Mouse (Mus musculus) spleen, adult 12 weeks (tissue): Measurements from ENCODE around the gene Sh3kbp1.

Experiments used
- DNase-seq: peaks from one replicate; pipeline ENCODE4 v3.0.0; 2022; ENCODE audit warnings: low spot score

The Sh3kbp1 gene

DNA sequence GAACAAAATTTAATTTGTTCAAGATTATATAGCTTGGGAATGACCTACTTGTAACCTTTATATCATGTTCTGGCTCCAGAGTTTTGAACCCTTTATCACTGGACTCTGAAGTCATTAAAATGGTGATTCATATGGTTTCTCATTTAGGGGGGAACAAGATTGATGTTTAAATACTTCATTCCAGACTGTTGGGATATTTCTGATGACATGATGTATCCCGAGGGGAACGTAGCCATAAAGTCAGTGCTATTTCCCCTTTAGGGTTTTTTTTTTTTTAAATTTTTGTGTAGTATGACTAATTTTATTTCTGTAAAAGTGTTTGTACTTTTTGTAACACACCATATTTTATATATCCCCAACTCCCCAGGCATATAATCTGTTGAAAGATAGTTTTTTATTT is 212.7 kb downstream of the Sh3kbp1 start:
- no peak for DNase-seq

DNA sequence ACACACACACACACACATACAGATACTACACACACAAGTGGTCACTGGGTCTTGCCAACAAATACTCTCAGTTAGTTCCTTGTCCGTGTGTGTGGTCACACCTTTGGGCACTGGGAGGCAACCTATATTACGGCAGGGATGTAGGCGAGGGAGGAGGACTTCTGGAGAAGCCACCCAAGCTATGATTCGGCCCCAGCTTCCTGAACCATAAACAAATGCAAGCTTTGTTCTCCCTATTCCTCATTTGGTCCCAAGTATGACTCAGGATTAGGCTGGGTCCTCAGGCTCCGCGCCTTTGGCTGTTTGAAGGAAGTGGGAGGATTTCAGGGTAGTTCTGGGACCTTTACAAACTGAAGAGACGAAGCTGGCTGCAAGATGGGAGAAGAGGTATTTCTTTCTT is 213.2 kb downstream of the Sh3kbp1 start:
- no peak for DNase-seq

DNA sequence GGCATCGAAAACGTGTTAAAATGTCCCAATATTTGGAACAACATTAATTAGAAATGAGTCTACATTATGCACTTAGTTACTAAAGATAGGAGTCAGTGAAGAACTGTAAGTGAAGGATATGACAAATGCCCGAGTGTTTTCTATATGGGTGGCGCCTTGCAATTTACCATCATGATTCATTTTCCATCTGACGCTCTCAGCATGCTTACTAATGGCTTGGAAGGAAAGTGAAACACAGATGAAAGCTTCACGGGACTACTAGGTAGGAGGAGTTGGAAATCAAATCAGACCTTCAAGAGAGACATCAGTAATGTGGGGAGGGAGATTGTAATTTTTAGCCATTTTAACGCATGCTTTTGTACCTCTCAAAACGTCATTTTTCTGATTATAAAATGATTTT is 223.7 kb downstream of the Sh3kbp1 start:
- no peak for DNase-seq

DNA sequence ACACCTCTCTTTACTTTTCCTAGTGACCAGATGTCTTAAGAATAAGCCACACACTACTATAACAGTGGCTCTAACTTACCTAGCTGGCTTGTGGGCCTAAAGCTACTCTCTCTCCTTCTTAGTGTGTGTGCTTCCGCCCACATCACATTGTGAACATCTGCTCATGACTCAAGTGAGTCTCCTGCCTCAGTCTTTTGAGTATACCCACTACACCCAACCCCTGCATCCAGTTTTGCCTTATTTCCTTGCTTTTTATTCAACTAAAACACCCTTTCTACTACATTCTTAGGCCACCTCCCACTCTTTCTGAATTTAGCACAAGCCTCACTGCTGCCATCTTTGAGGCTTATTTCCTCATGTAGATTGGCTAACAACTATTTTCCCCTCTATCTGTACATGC is 229.8 kb downstream of the Sh3kbp1 start:
- no peak for DNase-seq

DNA sequence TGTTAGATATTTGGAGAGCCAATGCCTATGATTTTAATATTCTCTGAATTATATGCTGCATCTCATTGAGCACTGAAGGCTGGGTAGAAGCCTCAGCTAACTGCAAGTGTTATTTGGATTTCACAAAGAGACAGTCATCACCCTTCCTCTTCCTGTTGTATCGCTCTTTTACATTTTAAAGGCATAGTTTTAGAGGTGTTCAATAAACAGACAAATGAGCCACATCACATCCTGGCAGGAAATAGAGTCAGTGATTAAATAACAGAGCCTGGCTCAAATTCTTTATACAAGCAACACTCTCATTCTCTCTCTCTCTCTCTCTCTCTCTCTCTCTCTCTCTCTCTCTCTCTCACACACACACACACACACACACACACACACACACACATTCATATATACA is 231.1 kb downstream of the Sh3kbp1 start:
- no peak for DNase-seq

DNA sequence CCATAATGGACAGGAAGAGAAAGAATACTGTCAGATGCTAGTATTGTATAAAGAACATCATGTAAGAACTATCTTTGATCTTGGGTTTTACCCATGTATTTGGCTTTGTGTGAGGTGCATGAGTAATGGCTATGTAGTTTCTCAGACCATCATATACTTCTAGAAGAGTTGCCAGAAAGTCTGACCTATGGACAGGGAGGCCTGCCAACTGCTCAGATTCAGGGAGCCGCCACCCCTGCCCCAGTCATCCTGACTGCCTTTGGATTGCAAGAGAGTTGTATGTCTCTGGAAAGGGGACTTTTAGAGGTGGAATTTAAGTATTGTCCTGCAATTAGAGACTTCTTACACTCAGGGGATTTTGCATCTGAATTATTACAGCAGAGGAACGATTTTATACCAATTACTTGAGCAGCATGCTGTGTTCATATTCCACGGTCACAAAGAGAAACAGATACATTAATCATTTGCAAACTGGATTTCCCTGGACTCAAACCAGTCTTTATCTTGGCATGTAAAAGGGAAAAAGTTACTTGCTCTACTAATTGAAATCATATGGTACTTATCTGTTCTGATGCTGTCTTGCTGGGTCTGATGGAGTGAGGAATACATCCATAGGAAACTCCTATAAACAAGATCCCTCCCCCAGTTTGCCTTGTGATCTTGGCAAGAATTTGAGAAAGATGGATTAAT is 233.9 kb downstream of the Sh3kbp1 start:
- no peak for DNase-seq

DNA sequence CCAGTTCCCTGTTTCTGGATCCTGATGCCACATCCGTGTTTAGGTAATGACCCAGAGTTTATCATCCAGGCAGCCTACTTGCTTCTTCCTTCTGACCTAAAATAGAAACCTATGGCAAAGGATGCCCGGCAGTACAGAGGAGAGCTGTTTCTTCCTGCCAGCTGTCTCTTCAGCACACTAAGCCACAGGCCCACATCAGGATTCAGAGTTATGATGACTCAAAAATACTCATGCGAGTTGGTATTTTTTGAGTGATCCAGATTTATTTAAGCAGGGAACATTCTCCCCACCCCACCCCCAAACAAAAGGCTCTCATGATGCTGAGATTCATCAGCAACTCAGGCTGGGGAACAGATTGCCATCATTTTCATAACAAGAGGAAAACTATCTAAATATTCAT is 240.6 kb downstream of the Sh3kbp1 start:
- DNase-seq: no peak

DNA sequence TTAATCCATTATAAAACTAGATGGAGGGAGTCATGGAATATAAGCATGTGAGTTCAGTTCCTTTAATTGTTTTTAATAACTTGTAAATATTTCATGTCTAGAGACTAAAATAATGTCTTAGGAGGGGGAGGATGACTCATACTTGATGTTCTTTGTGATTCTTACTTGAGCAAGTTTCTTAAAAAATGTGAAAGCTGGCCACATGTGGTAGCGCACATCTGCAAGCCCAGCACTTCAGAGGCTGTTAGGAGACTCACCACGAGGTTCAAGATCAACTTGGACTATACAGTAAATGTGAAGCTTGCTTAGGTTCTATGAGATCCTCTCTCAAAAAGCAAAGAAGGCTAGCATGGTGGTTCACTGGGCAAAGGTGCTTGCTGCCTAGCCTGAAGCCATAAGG is 245.4 kb downstream of the Sh3kbp1 start:
- DNase-seq: no peak

DNA sequence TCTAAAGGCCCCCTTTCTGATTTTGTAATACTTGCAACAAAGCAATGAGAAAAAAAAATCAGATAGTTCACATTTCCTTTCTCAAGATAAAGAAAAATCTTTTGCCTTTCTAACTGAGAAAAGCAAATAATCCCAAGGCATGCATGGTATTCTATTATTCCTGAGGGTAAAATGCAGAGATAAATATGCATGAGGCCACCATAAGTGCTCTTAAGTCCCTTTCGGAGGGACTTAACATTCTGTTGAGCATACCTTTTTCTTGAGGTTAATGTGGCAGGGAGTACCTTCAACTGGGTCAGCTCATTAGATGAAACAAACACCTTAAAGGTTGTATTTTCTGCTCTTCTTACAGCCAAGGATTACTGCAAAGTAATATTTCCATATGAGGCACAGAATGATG is 250.7 kb downstream of the Sh3kbp1 start:
- DNase-seq: no peak

DNA sequence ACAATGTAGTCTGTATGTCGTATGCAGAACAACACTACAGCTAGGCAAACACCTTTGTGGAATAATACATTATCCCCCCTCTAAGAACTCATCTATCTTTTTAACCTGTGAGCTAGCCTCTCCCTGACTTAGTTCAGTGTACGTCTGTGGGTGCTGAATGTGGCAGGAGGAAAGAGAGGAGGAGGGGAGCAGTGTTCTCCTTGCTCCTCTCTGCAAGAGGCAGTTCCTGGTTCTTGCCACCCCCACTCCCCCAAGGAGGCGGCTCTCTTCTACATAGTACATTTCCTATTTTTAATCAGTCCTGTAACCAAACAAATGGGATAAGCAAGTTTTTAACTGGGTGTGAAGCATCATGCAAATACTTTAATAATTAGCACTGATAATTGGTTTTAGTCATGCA is 252.4 kb downstream of the Sh3kbp1 start:
- no peak for DNase-seq

DNA sequence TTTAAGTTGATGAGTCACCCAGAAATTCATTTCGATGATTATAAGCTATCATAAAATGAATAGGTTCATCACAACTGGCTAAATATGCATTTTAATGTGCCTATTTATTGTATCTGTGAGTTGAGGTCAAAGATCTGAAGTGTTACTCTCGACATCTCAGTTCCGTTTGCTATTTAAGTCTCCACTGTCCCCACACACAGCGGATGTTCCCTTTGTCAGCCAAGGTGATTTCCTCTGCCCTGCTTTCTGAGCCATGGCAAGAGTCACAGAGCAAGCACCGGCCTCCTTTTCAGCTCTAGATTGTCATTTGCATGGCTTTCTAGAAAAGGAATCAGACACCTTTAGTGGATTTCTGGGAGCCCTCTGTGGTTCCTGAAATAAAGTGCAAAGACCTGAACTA is 254.5 kb downstream of the Sh3kbp1 start:
- no peak for DNase-seq

DNA sequence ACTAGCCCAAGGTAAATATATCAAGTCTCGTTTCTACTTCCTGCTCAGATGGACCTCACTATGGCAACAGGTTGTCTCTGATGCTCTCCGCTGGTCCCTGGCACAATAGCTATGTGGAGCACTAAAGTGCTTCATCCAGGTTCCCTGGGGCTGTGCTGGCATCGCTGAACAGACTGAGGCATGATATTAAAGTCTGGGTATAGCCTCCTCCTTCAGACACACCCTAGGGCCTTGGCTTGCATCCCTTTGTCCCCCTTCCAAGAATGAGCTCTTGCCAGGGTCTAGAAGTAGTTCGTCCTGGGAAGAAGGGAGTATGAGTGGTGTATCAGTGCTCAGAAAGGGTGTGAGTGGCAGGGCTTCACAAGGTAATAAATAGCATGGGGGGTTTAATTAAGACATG is 269.5 kb downstream of the Sh3kbp1 start:
- no peak for DNase-seq

DNA sequence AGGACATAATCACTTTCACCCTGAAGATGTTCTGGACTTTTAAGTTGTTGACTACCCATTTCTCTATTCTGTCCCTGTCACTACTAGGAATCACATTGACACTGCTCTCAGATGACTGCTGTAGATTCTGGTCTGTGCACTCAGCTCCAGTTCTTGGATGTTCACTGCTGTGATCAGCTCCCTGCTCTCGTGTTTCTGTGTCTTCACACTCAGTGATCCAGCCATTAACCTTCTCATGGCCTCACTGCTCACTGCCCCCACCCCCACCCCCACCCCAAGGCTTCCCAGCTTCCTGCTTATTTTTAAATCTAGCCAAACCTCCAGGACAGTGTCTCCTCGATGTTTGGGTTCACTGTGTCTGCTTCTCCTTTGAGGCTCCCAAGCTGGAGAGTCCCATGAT is 271.0 kb downstream of the Sh3kbp1 start:
- DNase-seq: no peak

DNA sequence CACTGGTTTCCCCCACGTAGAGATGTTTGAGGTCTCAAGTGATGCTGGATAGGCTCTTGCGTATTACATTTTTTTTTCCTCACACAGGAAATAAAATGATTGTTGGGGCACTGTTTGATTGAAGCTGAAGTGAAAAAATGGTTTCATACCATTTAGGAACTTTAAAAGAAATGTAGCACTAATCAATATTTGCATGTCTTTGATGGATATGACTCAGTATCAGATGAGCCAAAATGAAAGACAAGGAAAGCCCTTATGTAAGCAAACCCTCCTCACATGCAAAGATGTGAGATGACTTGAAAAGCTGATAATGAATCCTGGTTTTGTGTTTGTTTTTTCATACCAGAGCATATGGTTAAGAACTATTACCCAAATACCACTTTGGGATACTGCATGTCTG is 272.0 kb downstream of the Sh3kbp1 start:
- DNase-seq: no peak

DNA sequence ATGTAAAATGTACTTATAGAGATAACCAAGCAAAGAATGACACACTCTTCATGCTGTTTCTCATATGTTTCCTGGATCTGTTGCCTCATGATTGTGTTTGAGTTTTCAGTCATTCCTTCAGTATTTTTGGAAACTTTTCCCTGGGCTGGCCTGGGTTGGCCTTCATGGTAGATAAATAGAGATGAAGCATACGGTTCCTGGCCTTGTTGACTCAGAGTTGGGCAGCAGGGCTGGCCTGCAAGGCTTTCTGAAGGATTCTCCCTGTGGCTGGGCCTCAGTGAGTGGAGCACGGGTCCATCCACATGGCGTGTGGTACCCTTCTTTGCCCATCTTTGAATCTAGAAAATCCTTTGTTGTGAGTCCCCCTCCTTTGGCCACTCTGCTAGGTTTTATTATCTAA is 276.3 kb downstream of the Sh3kbp1 start:
- DNase-seq: no peak

DNA sequence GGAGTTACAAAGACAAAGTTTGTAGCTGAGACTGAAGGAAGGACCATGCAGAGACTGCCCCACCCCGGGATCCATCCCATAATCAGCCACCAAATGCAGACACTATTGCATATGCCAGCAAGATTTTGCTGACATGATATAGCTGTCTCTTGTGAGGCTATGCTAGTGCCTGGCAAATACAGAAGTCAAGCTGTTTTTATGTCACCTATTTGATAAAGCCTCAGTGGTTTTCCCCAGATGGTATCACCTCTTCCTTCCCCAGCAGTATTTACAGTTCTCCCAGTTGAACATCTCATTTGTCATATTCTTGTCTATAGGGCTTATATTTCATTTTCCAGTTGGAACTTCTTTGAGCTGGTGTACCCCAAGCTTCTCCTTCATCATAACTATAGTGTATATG is 280.6 kb downstream of the Sh3kbp1 start:
- no peak for DNase-seq

DNA sequence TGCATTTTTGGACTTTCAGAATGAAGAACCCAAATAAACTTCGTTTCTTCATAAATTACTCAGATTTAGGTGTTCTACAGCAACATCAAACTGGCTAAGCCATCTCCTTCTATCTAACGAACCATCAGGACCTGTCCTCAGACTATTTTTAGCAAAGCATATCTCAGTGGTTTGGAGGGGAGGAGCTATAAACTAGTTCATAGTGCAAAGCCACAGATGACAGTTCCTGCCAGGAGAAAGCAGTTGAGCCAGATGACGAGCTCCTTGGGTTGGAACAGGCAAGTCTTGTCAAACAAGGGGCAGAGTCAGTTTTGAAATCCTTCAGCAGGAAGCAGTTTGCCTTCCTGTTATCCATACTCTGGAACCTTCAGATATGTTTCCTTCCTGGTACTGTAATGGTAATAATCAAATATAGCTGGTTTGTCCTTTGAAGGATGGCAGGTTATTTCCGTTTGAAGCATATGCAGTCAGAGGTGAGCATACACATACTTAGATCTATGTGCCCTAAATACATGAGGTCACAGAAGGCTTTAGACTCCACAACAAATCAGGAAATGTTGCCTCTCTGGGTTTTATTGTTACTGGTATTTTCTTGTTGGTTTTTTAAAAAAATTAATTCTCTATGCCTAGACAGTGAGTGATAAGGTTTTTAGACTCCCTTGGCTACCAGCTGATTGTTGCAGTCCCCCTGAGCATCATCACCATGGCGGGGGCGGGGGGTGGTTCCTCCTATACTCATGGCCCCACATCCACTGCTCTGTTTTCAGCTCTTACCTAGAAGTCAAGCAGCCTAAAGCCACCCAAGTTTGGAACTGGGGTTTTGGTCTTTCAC is 282.6 kb downstream of the Sh3kbp1 start:
- DNase-seq: no peak

DNA sequence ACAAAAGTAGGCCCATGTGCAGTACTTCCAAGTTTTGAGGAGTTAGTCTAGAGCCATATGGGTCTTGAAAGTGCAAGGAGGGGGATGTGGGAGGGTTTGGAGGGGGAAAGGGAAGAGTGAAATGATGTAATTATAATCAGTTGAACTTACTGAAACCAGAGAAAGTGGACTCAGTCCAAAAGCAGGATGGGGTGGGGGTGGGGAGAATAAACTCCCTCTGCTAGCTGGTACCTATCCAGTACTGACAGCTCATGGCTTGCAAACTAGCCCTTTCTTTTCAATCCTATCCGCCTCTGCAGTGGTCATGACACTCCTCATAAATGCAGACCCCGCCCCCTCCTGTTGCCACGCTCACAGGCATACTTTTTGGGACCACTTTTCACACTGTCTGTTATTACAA is 283.5 kb downstream of the Sh3kbp1 start:
- no peak for DNase-seq

DNA sequence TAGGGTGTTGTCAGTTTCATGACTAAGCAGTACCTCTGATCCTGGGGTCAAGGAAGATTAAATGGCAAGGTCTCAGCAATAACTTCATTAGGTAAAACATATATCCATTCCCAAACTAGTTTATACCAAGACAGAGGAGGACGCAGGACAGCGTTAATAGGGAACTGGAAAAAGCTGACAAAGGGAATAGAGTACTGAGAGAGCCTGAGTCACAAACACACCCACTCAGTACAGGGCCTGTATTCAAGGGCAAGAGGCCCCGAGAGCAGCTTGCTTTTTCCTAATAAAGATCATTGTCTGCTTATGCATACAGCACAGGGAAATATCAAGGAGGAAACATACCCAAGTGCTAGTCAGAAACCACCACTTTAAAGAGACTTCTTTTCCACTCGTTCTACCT is 284.5 kb downstream of the Sh3kbp1 start:
- no peak for DNase-seq

DNA sequence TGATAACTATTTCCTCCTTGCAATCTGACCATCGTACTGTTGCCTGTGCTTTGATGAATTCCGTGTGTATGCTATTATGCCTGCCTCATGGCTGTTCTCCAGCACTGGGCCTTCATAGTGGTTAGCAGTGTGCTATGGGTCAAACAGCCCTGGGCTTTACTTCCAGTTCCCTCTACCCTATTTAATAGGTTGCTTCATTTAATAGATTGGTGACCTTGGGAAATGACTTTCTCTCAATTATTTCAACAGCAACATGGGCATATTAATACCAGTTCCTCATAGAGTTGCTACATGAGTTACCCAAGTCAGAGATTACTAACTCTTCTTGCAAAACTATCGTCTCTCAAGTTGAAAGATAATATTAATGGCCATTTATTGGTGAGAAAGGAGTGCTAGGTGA is 285.0 kb downstream of the Sh3kbp1 start:
- DNase-seq: no peak

DNA sequence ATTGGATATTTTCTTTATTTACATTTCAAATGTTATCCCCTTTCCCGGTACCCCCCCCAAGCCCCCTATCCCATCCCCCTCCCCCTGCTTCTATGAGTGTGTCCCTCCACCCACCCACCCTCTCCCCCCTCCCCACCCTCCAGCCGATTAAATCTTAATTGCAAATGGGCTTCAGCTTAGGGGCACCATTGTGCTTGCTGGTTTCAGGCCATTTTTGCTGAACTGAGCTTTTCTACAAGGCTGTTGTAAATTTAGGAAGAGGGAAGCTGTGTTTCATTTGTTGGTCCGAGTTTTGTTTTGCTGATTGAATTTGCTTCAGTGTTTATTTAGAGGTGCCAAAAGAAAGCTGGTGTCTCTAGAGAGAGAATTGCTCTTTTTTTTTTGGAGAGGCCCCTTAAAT is 286.4 kb downstream of the Sh3kbp1 start:
- DNase-seq: no peak

DNA sequence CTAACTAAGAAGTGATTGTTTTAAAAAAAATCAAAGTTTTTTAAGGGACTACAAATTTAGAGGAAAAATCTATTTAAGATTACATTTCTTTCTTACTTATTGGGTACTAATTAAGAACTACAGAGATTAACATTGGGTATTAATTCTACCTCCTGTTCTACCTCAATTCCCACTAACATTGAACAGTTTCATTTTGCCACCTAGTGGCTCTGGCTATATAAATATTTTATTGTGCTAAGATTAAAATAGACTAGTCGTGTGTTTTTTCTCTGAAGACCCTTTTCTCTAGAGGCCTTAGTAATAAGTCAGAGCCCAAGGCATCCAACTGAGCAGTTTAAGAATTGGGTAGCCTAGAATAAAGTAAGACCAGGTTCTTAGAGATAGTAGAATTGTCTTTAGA is 288.1 kb downstream of the Sh3kbp1 start:
- DNase-seq: no peak

DNA sequence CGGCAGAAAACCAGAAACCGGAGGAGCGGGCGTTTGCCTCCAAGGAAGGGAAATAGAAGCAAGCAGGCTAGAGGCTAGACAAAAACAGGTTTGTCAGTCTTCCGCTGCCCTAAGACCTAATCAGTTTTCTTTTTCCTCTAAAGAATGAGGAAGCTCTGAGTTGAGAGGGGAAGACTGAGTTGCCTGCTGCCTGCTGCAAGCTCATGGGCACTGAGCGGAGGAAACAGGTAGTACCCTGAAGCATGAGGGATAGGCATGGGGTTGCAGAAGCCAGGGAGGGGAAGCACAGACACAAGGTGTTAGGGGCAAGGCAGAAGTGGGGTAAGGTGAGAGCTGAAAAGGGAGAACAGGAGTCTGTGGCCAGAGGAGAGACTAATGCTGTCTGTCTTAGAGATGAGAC is 297.7 kb downstream of the Sh3kbp1 start:
- DNase-seq: no peak

DNA sequence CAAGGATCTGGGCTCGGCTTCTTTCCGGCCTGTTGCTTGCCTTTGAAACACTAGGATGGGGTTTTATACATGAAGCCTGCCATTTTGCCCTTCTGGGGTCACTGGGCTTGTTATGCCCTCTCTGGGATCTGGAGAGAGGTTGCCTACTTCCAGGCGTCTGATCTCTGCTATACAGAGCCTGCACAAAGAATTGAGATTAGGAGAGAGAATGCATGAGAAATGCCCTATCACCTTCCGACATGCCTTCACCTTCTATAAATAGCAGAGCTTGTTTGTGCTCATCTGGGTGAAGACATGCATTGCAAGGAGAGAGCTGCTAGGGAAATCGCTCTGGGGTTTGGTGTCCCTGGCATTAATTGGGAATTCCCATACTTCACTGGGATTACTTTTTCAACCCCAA is 301.1 kb downstream of the Sh3kbp1 start:
- DNase-seq: no peak
